Comparison of ENCODE assay signal across 11 mouse cellular contexts in genomic region chr8:120632969-120633664, GRCm38 (mm10). TPM values are rescaled to one million over a fixed set of nuclear protein-coding genes. Genes with fewer than 3 reads are reported as not detected.
A peak's percentile ranks its signal among the peaks of the same experiment; 100 is the strongest.
DNase-seq lines count a peak whose midpoint lies in the region; ATAC-seq and TF ChIP-seq lines count a peak whose summit lies in the region.
"Had no signal": no experiment of that assay in that cellular context is flagged by ENCODE, and none has a peak within 500 bp of the region (broad histone marks: within the 10 kb centered on the region; RNA-seq: fewer than 3 reads in every experiment).

No protein-coding gene starts in this region.

- peaks cover 10% of the 10 kb centered on the region for H3K4me1 ChIP-seq in kidney, embryonic 14.5 days (ENCODE audit: control insufficient read depth, insufficient read depth, low read length)
- peaks cover 10% of the 10 kb centered on the region; the same call in 1 of the 2 replicates for H3K4me1 ChIP-seq in embryonic facial prominence, embryonic 12.5 days
- H3K4me1 ChIP-seq in intestine, embryonic 14.5 days (replicated peaks; ENCODE audit: control insufficient read depth, insufficient read depth, low read length), result peaks cover 6% of the 10 kb centered on the region; the same call in 1 of the 2 replicates
- H3K4me1 ChIP-seq in midbrain, postnatal 0 days (ENCODE audit: insufficient read depth, low read length), result 0 out of 2 replicates have a peak, but pooled peaks cover 3% of the 10 kb centered on the region

- DNase-seq in kidney, postnatal 4 days, result no peak
- peak; percentile 60 for DNase-seq in intestine, embryonic 14.5 days (ENCODE audit: low spot score)
- no peak for DNase-seq in midbrain, postnatal 0 days (ENCODE audit: low spot score)
- no peak for DNase-seq in thymus, postnatal 4 days
- no peak for DNase-seq in layer of hippocampus, postnatal 14 days (ENCODE audit: low spot score in 2 of 2)
- DNase-seq: layer of hippocampus, adult 9-11 months had no signal

- no peak for ATAC-seq in kidney, embryonic 14.5 days (ENCODE audit: low FRiP score, low TSS enrichment)
- 0 out of 2 replicates have a peak, but pooled peaks have one; percentile 2 for ATAC-seq in embryonic facial prominence, embryonic 12.5 days (ENCODE audit: insufficient number of reproducible peaks, insufficient read depth, low FRiP score, low TSS enrichment)
- ATAC-seq in intestine, embryonic 14.5 days (replicated peaks; ENCODE audit: low FRiP score, low TSS enrichment, low read depth), result peak; percentile 2; the same call in 1 of the 2 replicates
- no peak for ATAC-seq in midbrain, postnatal 0 days (ENCODE audit: low FRiP score)
- ATAC-seq in megakaryocyte, adult 5-6 weeks (ENCODE audit: poor library complexity, severe bottlenecking), result no peak

- H3K4me3 ChIP-seq in kidney, embryonic 14.5 days (ENCODE audit: low read length), result no peak overlapping the region
- peak overlapping the region; percentile 64; the same call in 1 of the 2 replicates for H3K4me3 ChIP-seq in embryonic facial prominence, embryonic 12.5 days
- peak overlapping the region; percentile 53 for H3K4me3 ChIP-seq in intestine, embryonic 14.5 days (ENCODE audit: low read depth, low read length)
- peak overlapping the region; percentile 71 for H3K4me3 ChIP-seq in midbrain, postnatal 0 days (ENCODE audit: low read depth, low read length)

- no peaks in the 10 kb centered on the region for H3K9me3 ChIP-seq in kidney, embryonic 14.5 days (ENCODE audit: control insufficient read depth, low read length)
- peaks cover 6% of the 10 kb centered on the region; the same call in 1 of the 2 replicates for H3K9me3 ChIP-seq in embryonic facial prominence, embryonic 12.5 days
- no peaks in the 10 kb centered on the region for H3K9me3 ChIP-seq in intestine, embryonic 14.5 days (ENCODE audit: control insufficient read depth, low read length)
- no peaks in the 10 kb centered on the region for H3K9me3 ChIP-seq in midbrain, postnatal 0 days (ENCODE audit: low read length)

- H3K4me2 ChIP-seq in kidney, embryonic 14.5 days (replicated peaks; ENCODE audit: low read depth, low read length), result peak overlapping the region; percentile 100
- H3K4me2 ChIP-seq in embryonic facial prominence, embryonic 12.5 days (replicated peaks), result peak overlapping the region; percentile 96
- H3K4me2 ChIP-seq in intestine, embryonic 14.5 days (ENCODE audit: low read length), result peak overlapping the region; percentile 100
- peak overlapping the region; percentile 96 for H3K4me2 ChIP-seq in midbrain, postnatal 0 days (ENCODE audit: low read depth, low read length, poor library complexity, severe bottlenecking)

- WGBS in kidney, embryonic 14.5 days, result 39% methylated on average over 17 of the region's 17 CpGs
- 27% methylated on average over 17 of the region's 17 CpGs for WGBS in embryonic facial prominence, embryonic 12.5 days
- 42% methylated on average over 17 of the region's 17 CpGs for WGBS in intestine, embryonic 14.5 days
- 17% methylated on average over 17 of the region's 17 CpGs for WGBS in midbrain, postnatal 0 days

- no peak for TF ChIP-seq CTCF in midbrain, postnatal 0 days (IDR thresholded peaks at IDR 0.05)

- H3K27ac ChIP-seq in kidney, embryonic 14.5 days (ENCODE audit: low read depth, low read length), result no peak overlapping the region
- no peak overlapping the region for H3K27ac ChIP-seq in embryonic facial prominence, embryonic 12.5 days
- no peak overlapping the region for H3K27ac ChIP-seq in intestine, embryonic 14.5 days (ENCODE audit: low read depth)
- H3K27ac ChIP-seq in midbrain, postnatal 0 days (ENCODE audit: low read depth, low read length), result no peak overlapping the region

- no peak overlapping the region for H3K9ac ChIP-seq in kidney, embryonic 14.5 days (ENCODE audit: low read depth, low read length)
- H3K9ac ChIP-seq in embryonic facial prominence, embryonic 12.5 days, result no peak overlapping the region
- no peak overlapping the region for H3K9ac ChIP-seq in intestine, embryonic 14.5 days (ENCODE audit: low read length)
- H3K9ac ChIP-seq in midbrain, postnatal 0 days (replicated peaks; ENCODE audit: low read length, poor library complexity, severe bottlenecking), result peak overlapping the region; percentile 85

- H3K27me3 ChIP-seq in kidney, embryonic 14.5 days (ENCODE audit: control insufficient read depth, insufficient read depth, low read length), result no peaks in the 10 kb centered on the region; the same call in 1 of the 2 replicates
- peaks cover 25% of the 10 kb centered on the region for H3K27me3 ChIP-seq in embryonic facial prominence, embryonic 12.5 days
- H3K27me3 ChIP-seq in intestine, embryonic 14.5 days (replicated peaks; ENCODE audit: control insufficient read depth, insufficient read depth, low read length), result peaks cover 10% of the 10 kb centered on the region
- no peaks in the 10 kb centered on the region for H3K27me3 ChIP-seq in midbrain, postnatal 0 days (ENCODE audit: insufficient read depth, low read length)
- H3K27me3 ChIP-seq: Patski had no signal

- no peaks in the 10 kb centered on the region for H3K36me3 ChIP-seq in kidney, embryonic 14.5 days (ENCODE audit: control insufficient read depth, insufficient read depth, low read length)
- no peaks in the 10 kb centered on the region for H3K36me3 ChIP-seq in embryonic facial prominence, embryonic 12.5 days
- H3K36me3 ChIP-seq in intestine, embryonic 14.5 days (ENCODE audit: control insufficient read depth, insufficient read depth, low read length), result no peaks in the 10 kb centered on the region
- H3K36me3 ChIP-seq in midbrain, postnatal 0 days (ENCODE audit: insufficient read depth, low read length), result no peaks in the 10 kb centered on the region

RNA-seq across cellular contexts. Expression of gene 1190005I06Rik, which starts 14.3 kb away (rescaled TPM):
- 2.0 and 2.6 TPM in 2 replicates for polyA plus RNA-seq in kidney, embryonic 14.5 days (2014; fragmentation: Nextera tagmentation; extraction: Ambion mirVana)
- polyA plus RNA-seq in embryonic facial prominence, embryonic 12.5 days (2016; fragmentation: Nextera tagmentation; extraction: Ambion mirVana), result 6.5 and 11.8 TPM in 2 replicates
- polyA plus RNA-seq in intestine, embryonic 14.5 days (2014; fragmentation: Nextera tagmentation; extraction: Ambion mirVana), result 1.6 and 2.8 TPM in 2 replicates
- 27.4 and 30.9 TPM in 2 replicates for total RNA-seq in midbrain, postnatal 0 days (2014; rRNA removed)
- 25.4 and 29.5 TPM in 2 replicates for polyA plus RNA-seq in midbrain, postnatal 0 days (2015; fragmentation: Nextera tagmentation; extraction: Ambion mirVana)
- 0.18 TPM in 1 of 2 replicates, not detected in the other for total RNA-seq in megakaryocyte, adult 5-6 weeks (2015)
- total RNA-seq in megakaryocyte, adult 5-6 weeks (2017), result not detected in 2 replicates
- 10 to 100 TPM in 1 of 2 experiments, 1 to 10 TPM in 1; 9.5 to 10.6 TPM for total RNA-seq in layer of hippocampus, postnatal 14 days (2021)

RNA-seq across cellular contexts. Expression of gene Gm27021, which starts 34.8 kb away (rescaled TPM):
- polyA plus RNA-seq in kidney, embryonic 14.5 days (2014; fragmentation: Nextera tagmentation; extraction: Ambion mirVana), result 3.6 and 3.7 TPM in 2 replicates
- polyA plus RNA-seq in embryonic facial prominence, embryonic 12.5 days (2016; fragmentation: Nextera tagmentation; extraction: Ambion mirVana), result 3.2 and 8.2 TPM in 2 replicates
- polyA plus RNA-seq in intestine, embryonic 14.5 days (2014; fragmentation: Nextera tagmentation; extraction: Ambion mirVana), result 0.62 and 1.7 TPM in 2 replicates
- total RNA-seq in midbrain, postnatal 0 days (2014; rRNA removed), result 3.9 and 13.8 TPM in 2 replicates
- 7.9 and 9.1 TPM in 2 replicates for polyA plus RNA-seq in midbrain, postnatal 0 days (2015; fragmentation: Nextera tagmentation; extraction: Ambion mirVana)
- not detected in 2 replicates for total RNA-seq in megakaryocyte, adult 5-6 weeks (2015)
- 0.29 TPM in 1 of 2 replicates, not detected in the other for total RNA-seq in megakaryocyte, adult 5-6 weeks (2017)
- total RNA-seq in layer of hippocampus, postnatal 14 days (2021), result 1 to 10 TPM in 1 of 2 experiments, under 1 TPM in 1; 0.55 to 1.2 TPM
- total RNA-seq: common myeloid progenitor, adult 5-6 weeks had no signal

RNA-seq across cellular contexts. Expression of gene Cox4i1, which starts 34.9 kb away (rescaled TPM):
- 968 and 1,059 TPM in 2 replicates for polyA plus RNA-seq in kidney, embryonic 14.5 days (2014; fragmentation: Nextera tagmentation; extraction: Ambion mirVana)
- 901 and 909 TPM in 2 replicates for polyA plus RNA-seq in embryonic facial prominence, embryonic 12.5 days (2016; fragmentation: Nextera tagmentation; extraction: Ambion mirVana)
- polyA plus RNA-seq in intestine, embryonic 14.5 days (2014; fragmentation: Nextera tagmentation; extraction: Ambion mirVana), result 1,269 and 1,281 TPM in 2 replicates
- total RNA-seq in midbrain, postnatal 0 days (2014; rRNA removed), result 493 and 558 TPM in 2 replicates
- polyA plus RNA-seq in midbrain, postnatal 0 days (2015; fragmentation: Nextera tagmentation; extraction: Ambion mirVana), result 1,374 and 1,478 TPM in 2 replicates
- total RNA-seq in megakaryocyte, adult 5-6 weeks (2015), result 776 and 796 TPM in 2 replicates
- 479 and 480 TPM in 2 replicates for total RNA-seq in megakaryocyte, adult 5-6 weeks (2017)
- 1,000 to 10,000 TPM; 1,108 to 1,116 TPM for total RNA-seq in layer of hippocampus, postnatal 14 days (2021)

RNA-seq across cellular contexts. Expression of gene Emc8, which starts 35.3 kb away (rescaled TPM):
- polyA plus RNA-seq in kidney, embryonic 14.5 days (2014; fragmentation: Nextera tagmentation; extraction: Ambion mirVana), result 297 and 328 TPM in 2 replicates
- polyA plus RNA-seq in embryonic facial prominence, embryonic 12.5 days (2016; fragmentation: Nextera tagmentation; extraction: Ambion mirVana), result 257 and 260 TPM in 2 replicates
- polyA plus RNA-seq in intestine, embryonic 14.5 days (2014; fragmentation: Nextera tagmentation; extraction: Ambion mirVana), result 290 and 294 TPM in 2 replicates
- 30.5 and 43.2 TPM in 2 replicates for total RNA-seq in midbrain, postnatal 0 days (2014; rRNA removed)
- polyA plus RNA-seq in midbrain, postnatal 0 days (2015; fragmentation: Nextera tagmentation; extraction: Ambion mirVana), result 91.6 and 95.8 TPM in 2 replicates
- total RNA-seq in megakaryocyte, adult 5-6 weeks (2015), result 46.7 and 48.7 TPM in 2 replicates
- 41.6 and 51.3 TPM in 2 replicates for total RNA-seq in megakaryocyte, adult 5-6 weeks (2017)
- 10 to 100 TPM; 66.7 to 82.0 TPM for total RNA-seq in layer of hippocampus, postnatal 14 days (2021)

RNA-seq across cellular contexts. Expression of gene Gins2, which starts 44.0 kb away (rescaled TPM):
- 118 and 145 TPM in 2 replicates for polyA plus RNA-seq in kidney, embryonic 14.5 days (2014; fragmentation: Nextera tagmentation; extraction: Ambion mirVana)
- polyA plus RNA-seq in embryonic facial prominence, embryonic 12.5 days (2016; fragmentation: Nextera tagmentation; extraction: Ambion mirVana), result 109 and 115 TPM in 2 replicates
- 121 and 122 TPM in 2 replicates for polyA plus RNA-seq in intestine, embryonic 14.5 days (2014; fragmentation: Nextera tagmentation; extraction: Ambion mirVana)
- total RNA-seq in midbrain, postnatal 0 days (2014; rRNA removed), result 5.8 and 18.1 TPM in 2 replicates
- 8.4 and 11.3 TPM in 2 replicates for polyA plus RNA-seq in midbrain, postnatal 0 days (2015; fragmentation: Nextera tagmentation; extraction: Ambion mirVana)
- 28.3 and 31.8 TPM in 2 replicates for total RNA-seq in megakaryocyte, adult 5-6 weeks (2015)
- total RNA-seq in megakaryocyte, adult 5-6 weeks (2017), result 23.2 and 28.9 TPM in 2 replicates
- total RNA-seq in layer of hippocampus, postnatal 14 days (2021), result 1 to 10 TPM; 2.0 to 3.4 TPM

Comparison
In these comparisons a context has a peak if more than half of its experiments do, and no peak if none do; other contexts are left out.
1. ATAC-seq: peak in embryonic facial prominence, embryonic 12.5 days (single experiment) and intestine, embryonic 14.5 days (single experiment); none in kidney, embryonic 14.5 days (single experiment), midbrain, postnatal 0 days (single experiment) and megakaryocyte, adult 5-6 weeks (single experiment).
2. Peak in every context shown above with its lines, with median percentiles within 50 percentile points of each other: H3K4me2 ChIP-seq.